Mouse (Mus musculus) stomach, embryonic 14.5 days (tissue): ENCODE results near the gene Olfr457. TPM values are rescaled to one million over a fixed set of nuclear protein-coding genes. Genes with fewer than 3 reads are reported as not detected.

ENCODE experiments used
- ATAC-seq: fragments of 200-750 bp; cut with Nextera tagmentation; 2 replicates; pipeline ENCODE4 v1.8.0; 2017; ENCODE audit warnings: low read depth, moderate TSS enrichment; ENCODE audit not compliant: insufficient number of reproducible peaks, insufficient read depth, low FRiP score
- H3K27ac ChIP-seq: fragments of 300-500 bp; sonication (generic); 2 replicates; pipeline ENCODE4 v1.5.1; 2014; ENCODE audit warnings: mild to moderate bottlenecking, low read length, moderate library complexity, mixed read lengths
- H3K27me3 ChIP-seq: fragments of 300-500 bp; sonication (generic); 2 replicates; pipeline ENCODE4 v1.6.1; 2014; ENCODE audit warnings: low read length, control low read depth, mixed read lengths; ENCODE audit not compliant: control insufficient read depth, insufficient read depth
- H3K36me3 ChIP-seq: fragments of 300-500 bp; sonication (generic); 2 replicates; pipeline ENCODE4 v1.6.1; 2014; ENCODE audit warnings: mild to moderate bottlenecking, control low read depth, low read length, moderate library complexity, mixed read lengths; ENCODE audit not compliant: control insufficient read depth, insufficient read depth
- H3K4me1 ChIP-seq: fragments of 300-500 bp; sonication (generic); 2 replicates; pipeline ENCODE4 v1.6.1; 2014; ENCODE audit warnings: low read length, control low read depth, mixed read lengths; ENCODE audit not compliant: control insufficient read depth, insufficient read depth
- H3K4me2 ChIP-seq: fragments of 300-500 bp; sonication (generic); replicated peaks from 2 replicates; pipeline ENCODE4 v1.6.1; 2014; ENCODE audit warnings: low read depth, low read length, control low read depth
- H3K4me3 ChIP-seq: fragments of 300-500 bp; sonication (generic); 2 replicates; pipeline ENCODE4 v1.5.1; 2014; ENCODE audit warnings: low read depth, low read length, control low read depth
- H3K9ac ChIP-seq: fragments of 300-500 bp; sonication (generic); replicated peaks from 2 replicates; pipeline ENCODE4 v1.6.1; 2014; ENCODE audit warnings: low read depth, mild to moderate bottlenecking, control low read depth, low read length, moderate library complexity, mixed read lengths
- H3K9me3 ChIP-seq: fragments of 300-500 bp; sonication (generic); 2 replicates; pipeline ENCODE4 v1.6.1; 2016; ENCODE audit warnings: low read depth, low read length, control low read depth; ENCODE audit not compliant: control insufficient read depth
- WGBS: fragments of 180-500 bp; shearing (Covaris S2); extraction: QIAGEN DNeasy Blood & Tissue Kit; methylation state at CpG from one replicate; pipeline ENCODE4 v1.1.7; 2014; 5-methylcytosine and 5-hydroxymethylcytosine counted together
- polyA plus RNA-seq: library from polyadenylated mRNA; unstranded; fragments of >200 nt; fragmentation: Nextera tagmentation; extraction: Ambion mirVana; gene quantifications from 2 replicates; pipeline ENCODE4 v1.2.1, GENCODE M21; 2014

Gene Olfr457
- polyA plus RNA-seq, 1 experiment from 2014 or later = not detected

- WGBS = 82% methylated on average over 2 of the region's 2 CpGs
- no peaks in the 10 kb centered on the region for H3K36me3 ChIP-seq
- no peak overlapping the region for H3K27ac ChIP-seq
- H3K9ac ChIP-seq = no peak overlapping the region
- H3K9me3 ChIP-seq = no peaks in the 10 kb centered on the region
- no peak for ATAC-seq
- no peaks in the 10 kb centered on the region for H3K4me1 ChIP-seq
- H3K27me3 ChIP-seq = no peaks in the 10 kb centered on the region
- H3K4me2 ChIP-seq = no peak overlapping the region
- H3K4me3 ChIP-seq = no peak overlapping the region
Measured at GRCm38 (mm10) chr6:42421439-42421838, 54.7 kb downstream of the Olfr457 start.

- no peaks in the 10 kb centered on the region for H3K4me1 ChIP-seq
- H3K27me3 ChIP-seq = no peaks in the 10 kb centered on the region
- no peak overlapping the region for H3K9ac ChIP-seq
- no peaks in the 10 kb centered on the region for H3K9me3 ChIP-seq
- no peak for ATAC-seq
- WGBS = 80% methylated on average over 2 of the region's 2 CpGs
- no peak overlapping the region for H3K27ac ChIP-seq
- no peak overlapping the region for H3K4me3 ChIP-seq
- no peaks in the 10 kb centered on the region for H3K36me3 ChIP-seq
- no peak overlapping the region for H3K4me2 ChIP-seq
Measured at GRCm38 (mm10) chr6:42419443-42419842, 56.7 kb downstream of the Olfr457 start.

Other genes starting within 250 kb of the Olfr457 start
- gene Gstk1, start 230.4 kb downstream of the Olfr457 start, polyA plus RNA-seq = 19.5 and 22.1 TPM in 2 replicates
- 2.6 and 2.8 TPM in 2 replicates for gene Tmem139, start 214.4 kb downstream of the Olfr457 start, polyA plus RNA-seq
- 58.8 and 59.5 TPM in 2 replicates for gene Casp2, start 211.3 kb downstream of the Olfr457 start, polyA plus RNA-seq
- 0.53 TPM in 1 of 2 replicates, not detected in the other for gene Clcn1, start 189.7 kb downstream of the Olfr457 start, polyA plus RNA-seq
- gene Fam131b, start 151.7 kb downstream of the Olfr457 start, polyA plus RNA-seq = 0.34 and 0.48 TPM in 2 replicates
- 112 and 117 TPM in 2 replicates for gene Zyx, start 126.7 kb downstream of the Olfr457 start, polyA plus RNA-seq
- gene Epha1, start 103.1 kb downstream of the Olfr457 start, polyA plus RNA-seq = 4.0 and 5.3 TPM in 2 replicates
- not detected in 2 replicates for gene Tas2r143, start 76.1 kb downstream of the Olfr457 start, polyA plus RNA-seq
- gene Tas2r135, start 70.9 kb downstream of the Olfr457 start, polyA plus RNA-seq = not detected in 2 replicates
- not detected in 2 replicates for gene Tas2r126, start 41.8 kb downstream of the Olfr457 start, polyA plus RNA-seq
- gene Olfr458, start 11.1 kb downstream of the Olfr457 start, polyA plus RNA-seq = not detected in 2 replicates
- not detected in 2 replicates for gene Olfr456, start 10.9 kb upstream of the Olfr457 start, polyA plus RNA-seq
- not detected in 2 replicates for gene Olfr455, start 71.3 kb upstream of the Olfr457 start, polyA plus RNA-seq
- gene Tcaf3, start 121.4 kb upstream of the Olfr457 start, polyA plus RNA-seq = not detected in 2 replicates
- gene Tcaf2, start 168.9 kb upstream of the Olfr457 start, polyA plus RNA-seq = 7.1 and 8.5 TPM in 2 replicates
- 101 and 104 TPM in 2 replicates for gene Tcaf1, start 233.8 kb upstream of the Olfr457 start, polyA plus RNA-seq